Mouse (Mus musculus) testis, adult 2 months (tissue): ENCODE measurements around the gene Gm20479.

Source experiments
- CTCF ChIP-seq: fragments of 200-500 bp; IDR thresholded peaks from 2 replicates; pipeline ENCODE4 v1.5.1; 2012; ENCODE audit warnings: low read depth, mild to moderate bottlenecking, inconsistent platforms, low read length, moderate library complexity; ENCODE audit not compliant: control insufficient read depth, insufficient read depth, insufficient replicate concordance
- POLR2A ChIP-seq: fragments of 200-500 bp; IDR thresholded peaks from 2 replicates; pipeline ENCODE4 v1.6.1; 2012; ENCODE audit warnings: low read depth, mild to moderate bottlenecking, inconsistent platforms, low read length, moderate library complexity; ENCODE audit not compliant: control insufficient read depth

- no peak for TF ChIP-seq CTCF
- TF ChIP-seq POLR2A, result no peak
Observed at GRCm38 (mm10) chr7:27384134-27384533, 26.9 kb upstream of the Gm20479 start.
